Mouse (Mus musculus) ES-E14 (cell line): Measurements from ENCODE around the gene Mphosph10.

Experiments
- CHD2 ChIP-seq: IDR thresholded peaks from 2 replicates; pipeline ENCODE4 v1.6.1; 2014; ENCODE audit warnings: mild to moderate bottlenecking, low read depth, low read length, inconsistent platforms
- HCFC1 ChIP-seq: IDR thresholded peaks from 2 replicates; pipeline ENCODE4 v1.6.1; 2012; ENCODE audit warnings: low read length, inconsistent platforms, borderline replicate concordance; ENCODE audit not compliant: insufficient read depth
- MAFK ChIP-seq: IDR thresholded peaks from 2 replicates; pipeline ENCODE4 v1.6.1; 2014; ENCODE audit warnings: mild to moderate bottlenecking, low read depth, low read length, inconsistent platforms; ENCODE audit not compliant: insufficient read depth
- ZC3H11A ChIP-seq: IDR thresholded peaks from 2 replicates; pipeline ENCODE4 v1.6.1; 2012; ENCODE audit warnings: low read depth, mild to moderate bottlenecking, inconsistent platforms, low read length, borderline replicate concordance
- ZNF384 ChIP-seq: IDR thresholded peaks from 2 replicates; pipeline ENCODE4 v1.6.1; 2012; ENCODE audit warnings: low read depth, low read length, inconsistent platforms

DNA sequence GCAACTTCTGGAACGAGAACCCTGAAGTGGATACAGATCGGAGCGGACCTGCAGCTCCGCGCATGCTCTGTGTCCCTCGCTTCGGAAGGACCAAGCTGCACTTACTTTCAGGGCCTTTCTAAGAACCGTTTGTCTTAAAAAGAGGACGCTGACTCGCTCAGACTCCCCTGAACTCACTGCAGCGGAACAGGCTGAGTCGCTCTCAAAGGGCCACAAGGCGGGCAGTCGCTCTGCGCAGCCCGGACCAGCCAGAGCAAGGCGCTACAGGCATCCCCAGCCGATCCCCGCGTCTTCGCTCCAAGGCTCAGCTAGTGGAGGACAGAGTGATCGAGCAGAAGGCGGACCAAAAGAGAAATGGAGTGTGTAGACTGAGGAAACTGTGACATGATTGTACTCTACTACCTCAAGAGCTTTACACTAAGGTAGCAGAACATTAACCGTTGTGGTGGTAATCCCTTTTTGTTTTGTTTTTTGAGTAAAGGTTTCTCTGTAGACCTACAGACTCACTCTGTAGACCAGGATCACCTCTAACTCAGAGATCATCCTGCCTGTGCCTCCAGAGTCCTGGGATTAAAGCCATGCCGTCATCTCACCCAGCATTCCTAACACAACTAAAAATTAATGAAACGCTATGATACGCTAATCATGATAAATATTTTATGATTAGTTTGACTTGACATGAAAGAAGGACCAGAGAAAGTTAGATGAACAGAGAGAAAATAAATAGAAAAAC is 18.1 kb downstream of the Mphosph10 start, which contains the start of gene Fan1:
- peak; percentile 78 for TF ChIP-seq HCFC1
- no peak for TF ChIP-seq CHD2
- no peak for TF ChIP-seq MAFK
- no peak for TF ChIP-seq ZNF384
- TF ChIP-seq ZC3H11A = peak; percentile 26; the same call in 1 of the 2 replicates
